Mouse (Mus musculus) hematopoietic stem cell, adult 5-6 weeks (primary cell): Measurements from ENCODE around the gene Actr5. TPM values are rescaled to one million over a fixed set of nuclear protein-coding genes. Genes with fewer than 3 reads are reported as not detected.
A peak's percentile ranks its signal among the peaks of the same experiment; 100 is the strongest.

Experiments used
- ATAC-seq, 2 experiments: fragments of 125-278 bp in 1 of 2; replicated peaks in 1 of 2; 2 replicates each; pipeline ENCODE4 v1.8.0; 2016 to 2017; ENCODE audit warnings: inconsistent platforms in 2 of 2, mild to moderate bottlenecking in 2 of 2, moderate number of reproducible peaks in 2 of 2, low read depth in 1 of 2, moderate TSS enrichment in 1 of 2; ENCODE audit not compliant: low FRiP score in 2 of 2, poor library complexity in 2 of 2, severe bottlenecking in 2 of 2, insufficient read depth in 1 of 2, low TSS enrichment in 1 of 2
- total RNA-seq: library from RNA; stranded (forward); fragments of 172-1452, 232-1000 nt; gene quantifications from 2 replicates; pipeline ENCODE4 v1.2.3, GENCODE M21; 2017

Actr5 gene
- total RNA-seq = 14.7 and 18.9 TPM in 2 replicates

DNA sequence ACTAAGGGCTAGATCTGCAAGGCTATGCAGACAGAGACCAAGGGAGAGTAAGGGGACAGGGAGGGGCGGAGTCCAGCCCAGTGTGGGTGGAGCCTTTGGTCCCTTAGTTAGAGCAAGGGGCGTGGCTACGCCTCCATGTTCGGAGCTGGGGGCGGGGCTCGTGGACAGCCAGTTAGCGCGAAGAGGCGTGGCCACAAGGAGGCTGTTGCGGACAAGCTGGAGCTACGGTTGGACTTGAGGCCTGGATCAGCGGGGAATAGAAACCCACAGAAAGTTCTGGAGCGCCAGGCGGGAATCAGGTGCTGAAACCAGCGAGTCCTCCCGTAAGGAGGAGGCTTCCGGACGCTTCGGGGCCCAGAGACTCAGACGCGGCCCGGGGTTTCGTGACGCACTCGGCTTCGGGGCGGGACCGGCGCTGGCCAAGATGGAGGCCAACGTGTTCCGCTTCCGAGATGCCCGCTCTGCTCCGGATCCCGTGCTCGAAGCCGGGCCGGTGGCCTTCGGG is at the start of gene Actr5:
Actr5 (plus strand) TSS at position 171 of the 505 bp plus-strand sequence.
- ATAC-seq = peak; percentile 96 to 99

DNA sequence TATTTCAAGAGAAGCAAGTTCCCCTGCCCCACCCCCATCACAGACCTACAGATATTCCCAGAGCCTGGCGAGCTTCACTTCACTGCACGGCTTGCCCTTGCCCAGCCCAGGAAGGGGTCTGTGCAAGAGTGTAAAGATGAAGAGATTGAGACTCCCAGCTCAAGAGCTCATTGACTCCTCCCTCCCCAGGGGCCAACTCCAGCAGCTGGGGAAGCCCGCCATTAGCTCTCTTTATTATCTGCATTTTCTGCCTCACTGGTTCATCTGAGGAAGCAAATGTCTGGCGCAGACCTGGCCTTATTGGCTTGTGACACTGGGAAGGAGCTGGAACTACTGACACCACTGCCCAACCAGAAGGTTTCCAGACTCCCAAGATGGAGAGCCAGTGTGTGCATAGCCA is 44.7 kb upstream of the Actr5 start:
- ATAC-seq = no peak

DNA sequence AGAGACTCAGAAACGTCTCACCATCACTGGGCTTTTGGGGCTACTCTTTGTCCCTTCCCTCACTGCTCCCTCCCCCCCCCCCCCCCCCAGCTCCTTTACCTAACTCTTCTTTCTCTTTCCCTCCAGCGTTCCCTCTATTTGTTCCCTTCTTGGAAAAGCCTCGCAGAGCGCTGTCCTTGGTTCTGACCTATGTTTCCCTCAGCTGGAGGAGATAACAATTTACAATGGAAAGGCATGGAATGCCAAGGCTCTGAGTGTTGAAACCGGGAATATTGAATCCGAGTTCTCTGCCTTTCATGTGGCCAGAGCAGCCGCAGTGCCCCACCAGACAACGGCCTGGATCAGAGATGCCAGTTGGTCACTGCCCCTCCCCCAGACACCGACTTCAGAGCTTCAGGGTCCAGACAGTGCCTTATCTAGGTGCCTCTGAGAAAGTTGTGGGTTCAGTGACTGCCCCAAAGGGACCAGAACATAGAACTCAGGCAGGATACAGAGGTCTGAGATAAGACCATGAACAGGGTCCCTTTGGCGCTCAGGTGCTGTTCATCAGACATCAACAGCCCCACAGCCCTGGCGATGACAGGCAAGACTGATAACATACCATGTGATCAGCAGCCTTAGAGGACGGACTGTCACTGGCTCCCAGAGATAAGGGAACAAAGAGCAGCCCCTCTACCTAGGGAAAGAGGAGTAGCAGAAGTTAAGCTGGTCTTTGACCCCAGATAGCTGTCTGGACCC is 39.9 kb upstream of the Actr5 start:
- ATAC-seq = no peak

DNA sequence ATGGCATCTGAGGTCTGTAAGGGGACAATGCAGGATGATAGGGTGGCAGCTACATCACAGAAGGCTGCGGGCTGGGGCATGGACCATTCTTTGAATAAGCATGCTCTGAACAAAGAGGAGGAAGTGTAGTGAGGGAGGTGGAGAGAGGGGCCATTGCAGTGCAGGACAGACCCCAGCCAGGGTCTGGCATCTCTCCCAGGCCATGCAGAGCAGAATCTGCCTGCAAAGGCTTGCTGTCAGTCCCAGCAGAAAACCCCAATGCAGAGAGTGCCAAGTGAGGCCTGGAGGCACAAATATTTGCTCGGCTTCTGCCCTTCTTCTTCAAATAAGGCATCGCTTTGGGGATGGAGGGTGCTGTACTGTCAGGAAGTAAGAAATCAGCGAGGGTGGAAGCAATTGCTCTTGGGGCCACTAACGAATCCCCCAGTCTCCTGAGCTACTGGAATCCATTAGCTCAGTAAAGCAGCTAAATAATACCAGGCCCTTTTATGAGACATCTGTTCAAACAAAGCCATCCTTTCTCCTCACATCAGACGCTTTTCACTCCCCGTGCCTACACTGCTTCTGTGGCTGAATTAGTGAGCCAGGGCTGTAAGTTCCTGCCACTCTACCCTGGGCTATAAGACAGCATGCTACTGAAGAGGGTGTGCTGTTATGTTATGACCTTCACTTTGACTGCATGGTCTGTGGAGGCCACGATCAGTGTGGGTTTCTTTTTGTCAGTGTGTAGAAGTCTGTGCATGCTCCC is 36.0 kb upstream of the Actr5 start:
- no peak for ATAC-seq

DNA sequence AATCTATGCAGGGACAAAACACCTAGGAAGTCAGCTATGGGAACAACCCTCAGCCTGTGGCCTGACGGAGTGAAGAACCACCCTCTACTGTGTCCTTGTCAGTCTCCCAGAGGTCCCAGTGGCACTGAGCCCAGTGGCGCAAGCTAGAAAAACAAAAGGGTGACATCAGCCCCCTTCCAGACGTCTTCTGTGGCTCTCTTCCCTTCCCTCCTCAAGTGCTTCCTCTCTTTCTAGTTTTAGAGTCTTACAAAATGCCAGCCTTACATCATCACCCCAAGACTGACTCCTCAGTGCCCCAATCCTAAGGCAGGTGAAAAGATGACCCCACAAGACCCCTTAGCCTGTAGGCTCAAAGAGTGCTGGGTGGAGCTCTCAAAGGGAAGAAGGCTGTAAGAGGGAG is 34.2 kb upstream of the Actr5 start:
- no peak for ATAC-seq

DNA sequence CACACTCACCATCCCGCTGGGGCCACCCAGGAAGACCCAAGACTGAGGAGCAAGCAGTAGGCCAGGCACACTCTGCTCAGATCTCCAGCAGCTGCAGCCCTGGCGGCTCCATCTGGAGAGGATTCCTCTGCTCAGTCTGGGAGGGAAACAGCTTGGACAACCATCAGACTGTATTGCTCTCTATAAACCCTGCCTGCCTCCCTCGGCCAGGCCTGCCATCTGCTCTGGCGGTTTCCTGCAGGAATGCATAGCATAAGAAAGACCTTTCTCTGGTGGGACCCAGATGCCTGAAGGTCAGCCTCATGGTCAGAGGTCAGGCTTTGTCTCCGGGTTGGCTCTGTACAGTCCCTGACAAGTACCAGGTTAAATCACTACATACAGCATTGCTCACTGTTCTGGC is 33.4 kb upstream of the Actr5 start:
- ATAC-seq = no peak

DNA sequence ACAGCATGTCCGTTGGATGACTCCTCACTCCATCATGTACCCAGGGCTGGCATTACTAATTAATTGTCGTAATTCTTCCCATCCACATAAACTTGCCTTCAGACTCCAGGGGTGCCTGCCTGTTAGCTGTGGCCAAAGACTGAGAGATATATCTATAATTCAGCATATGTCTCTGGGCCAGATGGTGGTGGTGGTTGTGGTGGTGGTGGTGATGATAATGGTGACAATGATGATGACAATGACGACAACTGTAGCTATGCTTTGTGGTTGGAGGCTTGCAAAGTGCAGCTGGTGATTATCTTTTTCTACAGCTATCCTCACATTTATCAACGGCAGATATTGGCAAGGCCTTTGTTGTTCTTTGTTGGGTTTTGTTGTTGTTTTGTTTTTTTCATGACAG is 31.3 kb upstream of the Actr5 start:
- no peak for ATAC-seq

DNA sequence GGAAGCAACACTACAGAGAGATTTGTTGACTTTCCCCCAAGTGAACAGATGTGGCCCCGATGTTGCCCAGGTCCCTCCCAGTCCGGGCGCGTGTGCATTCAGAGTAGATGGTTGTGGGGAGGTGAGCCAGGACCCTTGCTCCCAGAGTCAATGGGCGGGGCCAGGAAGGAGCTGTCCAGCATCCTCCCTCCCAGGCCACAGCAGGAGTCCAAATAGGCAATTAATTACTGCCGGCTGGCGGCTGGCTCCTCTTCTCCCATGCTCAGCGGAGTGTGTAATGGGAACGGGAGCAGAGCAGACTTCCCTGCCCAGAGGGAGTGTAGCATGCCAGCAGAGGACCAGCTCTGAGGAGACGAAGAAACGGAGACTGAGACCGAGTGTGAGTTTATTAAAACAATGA is 29.6 kb upstream of the Actr5 start:
- peak; percentile 43 to 48; a peak in 2 of 4 replicates for ATAC-seq

DNA sequence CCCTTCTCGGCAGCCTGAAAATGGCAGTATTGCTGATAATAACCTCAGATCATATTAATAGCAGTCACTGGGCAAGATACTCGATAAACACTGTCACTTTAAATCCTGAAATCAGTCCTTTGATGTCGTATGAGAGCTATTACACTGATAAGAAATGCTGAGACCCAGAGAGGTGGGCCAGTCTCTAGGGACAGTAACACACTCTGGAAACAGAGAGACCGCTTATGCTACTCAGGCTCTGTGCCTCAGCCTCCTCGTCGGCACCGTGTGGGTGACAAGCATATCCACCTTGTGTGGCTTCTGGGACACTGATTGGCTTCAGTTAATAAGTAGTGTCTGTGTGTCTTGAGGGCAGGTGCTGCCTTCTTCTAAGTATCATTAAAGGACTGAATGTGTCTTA is 29.1 kb upstream of the Actr5 start:
- ATAC-seq = no peak

DNA sequence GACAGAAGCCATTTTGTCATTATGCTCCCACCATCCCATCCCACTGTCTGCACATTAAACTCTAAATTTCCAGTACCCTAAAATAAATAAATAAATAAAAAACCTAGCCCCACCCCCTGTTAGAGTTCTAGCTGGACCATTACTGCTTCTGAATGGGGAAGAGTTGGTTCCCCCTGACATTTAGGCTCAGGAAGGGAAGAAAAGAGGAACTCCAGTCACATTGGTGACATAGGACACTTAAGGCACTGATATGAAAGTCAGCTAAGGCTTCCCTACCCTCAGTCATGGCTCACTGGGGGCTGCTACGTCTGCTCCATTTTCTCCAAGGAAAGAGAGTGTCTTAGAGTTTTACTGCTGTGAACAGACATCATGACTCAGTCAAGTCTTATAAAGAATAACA is 27.9 kb upstream of the Actr5 start:
- ATAC-seq = 0 out of 4 replicates have a peak, but pooled peaks of 1 of the 2 experiments have one; percentile 51

DNA sequence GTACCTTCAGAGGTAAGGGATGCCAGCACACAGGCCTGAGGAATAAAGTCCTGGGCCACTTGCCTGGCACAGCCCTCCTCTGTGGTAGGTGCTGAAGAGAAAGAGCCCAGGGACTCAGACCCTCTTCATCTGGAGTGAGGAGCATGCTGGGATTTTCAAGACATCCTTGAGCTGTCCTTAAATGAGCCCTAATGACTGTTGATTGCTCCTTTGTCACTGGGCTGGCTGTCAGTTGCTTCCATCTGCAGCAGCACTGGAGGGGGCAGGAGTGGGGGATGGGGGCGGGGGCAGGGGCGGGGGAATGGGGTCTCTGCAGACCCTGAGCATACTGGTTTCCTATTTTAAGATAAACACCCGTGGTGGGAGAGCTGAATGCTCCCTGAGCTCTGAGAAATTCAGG is 24.2 kb upstream of the Actr5 start:
- no peak for ATAC-seq

DNA sequence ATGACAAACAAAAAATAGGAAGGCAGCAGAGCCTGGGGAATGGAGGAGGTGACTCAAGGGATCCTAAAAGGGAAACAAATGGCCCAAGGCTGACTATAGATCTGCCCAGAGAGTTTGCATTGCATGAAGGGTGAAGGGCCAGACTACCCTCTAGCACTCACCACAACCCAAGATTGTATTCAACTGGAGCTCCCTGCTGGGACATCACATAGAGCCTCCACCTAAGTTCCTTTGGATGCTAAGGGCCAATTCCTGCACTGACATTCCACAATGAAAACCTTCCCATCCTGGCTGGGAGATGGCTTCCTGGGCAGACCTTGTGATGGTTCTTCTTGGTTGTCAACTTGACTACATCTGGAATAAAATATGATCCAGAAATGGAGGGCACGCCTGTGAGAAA is 23.4 kb upstream of the Actr5 start:
- no peak for ATAC-seq

DNA sequence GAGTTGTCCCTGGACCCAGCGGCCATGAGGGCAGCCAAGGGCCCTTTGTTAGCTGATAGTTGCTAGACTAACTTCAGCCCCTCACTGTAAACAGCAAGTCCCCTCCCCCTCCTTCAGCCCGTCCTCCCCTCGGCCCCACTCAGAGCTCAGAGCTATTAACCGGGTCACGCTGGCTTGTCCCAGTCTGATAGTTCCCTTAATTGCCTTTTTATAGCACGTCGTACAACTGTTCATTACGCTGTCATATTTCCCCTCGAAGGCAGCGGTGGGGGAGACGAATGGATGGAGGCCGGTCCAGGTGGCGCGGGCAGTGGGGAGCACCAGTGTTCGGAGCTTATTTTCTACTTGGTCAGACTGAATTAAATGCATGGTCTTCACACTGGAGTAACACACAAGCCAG is 22.0 kb upstream of the Actr5 start:
- ATAC-seq = no peak

DNA sequence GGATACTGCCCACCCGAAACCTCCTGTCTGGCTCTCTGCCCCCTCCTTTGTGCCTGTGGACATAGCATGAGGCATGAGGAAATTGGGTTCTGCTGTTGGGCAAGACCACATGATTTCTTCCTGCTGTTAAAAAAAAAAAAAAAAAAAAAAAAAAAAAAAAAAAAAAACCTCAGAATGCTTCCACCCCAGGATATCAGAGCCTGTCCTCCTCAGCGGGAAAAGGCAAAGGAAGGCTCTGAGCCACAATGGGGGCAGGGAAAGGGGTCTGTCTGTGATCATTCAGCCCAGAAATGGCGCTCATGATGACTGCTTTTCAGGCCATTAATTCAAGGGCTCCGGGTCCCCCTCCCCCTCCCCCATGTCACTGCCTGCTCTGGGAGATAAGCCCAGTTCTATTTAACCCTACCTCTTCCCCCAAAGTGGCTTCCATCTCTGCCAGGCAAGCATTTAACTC is 18.1 kb upstream of the Actr5 start:
- ATAC-seq = peak; percentile 33 to 42; a peak in 2 of 4 replicates

DNA sequence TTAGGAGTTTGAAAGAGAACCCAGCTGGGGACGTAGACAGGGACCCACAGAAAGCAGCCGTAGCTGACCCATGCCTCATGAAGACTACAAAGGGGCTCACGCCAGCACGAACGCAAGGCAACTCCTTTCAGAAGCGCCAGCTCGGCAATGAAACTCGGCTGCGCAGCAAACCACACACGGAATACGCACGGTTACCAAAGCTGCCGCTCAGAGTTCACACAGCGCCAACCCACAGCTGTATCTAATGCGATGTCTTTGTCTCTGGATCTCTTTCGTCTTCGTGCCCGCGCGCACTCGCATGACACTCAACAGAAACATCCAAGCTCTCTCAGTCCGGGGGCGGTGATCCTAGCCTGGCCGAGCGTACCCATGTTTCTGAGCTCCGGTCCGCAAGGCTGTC is 15.0 kb upstream of the Actr5 start:
- ATAC-seq = no peak

DNA sequence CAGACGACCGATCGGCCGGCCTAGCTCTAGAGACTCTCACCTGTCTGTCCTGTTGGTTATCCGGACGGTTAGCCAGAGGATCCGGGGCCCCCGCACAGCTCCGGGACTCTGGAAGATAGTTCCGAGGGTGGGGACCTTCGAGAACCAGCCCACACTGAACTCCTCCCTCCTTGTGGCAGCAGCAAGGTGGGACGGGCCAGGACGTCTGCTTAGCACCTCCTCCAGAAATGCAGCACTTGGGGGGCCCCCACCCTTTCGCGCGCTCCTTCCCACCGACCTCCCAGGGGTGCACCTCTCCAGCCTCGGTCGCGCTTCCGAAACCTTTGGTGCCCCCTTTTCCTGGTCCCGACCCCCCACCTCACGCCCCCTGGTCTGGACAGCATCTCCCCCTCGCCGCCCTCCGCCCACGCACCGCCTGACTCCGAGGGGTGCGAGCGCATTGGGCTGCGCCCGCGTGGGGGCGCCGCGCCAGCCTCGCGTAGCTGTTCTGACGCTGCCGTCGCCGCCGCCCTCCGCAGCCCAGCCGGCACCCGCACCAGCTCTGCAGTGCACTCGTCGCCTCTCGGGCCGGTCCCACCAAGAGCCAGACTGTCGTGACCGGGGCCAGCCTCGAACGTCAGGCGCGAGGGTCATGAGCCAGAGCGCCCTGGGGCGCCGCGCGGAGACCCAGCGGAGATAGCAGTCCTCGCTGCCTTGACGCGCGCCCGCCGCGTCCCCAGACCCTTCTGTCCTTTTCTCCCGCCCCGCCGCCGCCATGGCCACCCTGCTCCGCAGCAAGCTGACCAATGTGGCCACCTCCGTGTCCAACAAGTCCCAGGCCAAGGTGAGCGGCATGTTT is 14.0 kb upstream of the Actr5 start, which contains the start of gene Slc32a1:
Slc32a1 (plus strand) TSS at position 280 of the 838 bp plus-strand sequence.
- no peak for ATAC-seq

DNA sequence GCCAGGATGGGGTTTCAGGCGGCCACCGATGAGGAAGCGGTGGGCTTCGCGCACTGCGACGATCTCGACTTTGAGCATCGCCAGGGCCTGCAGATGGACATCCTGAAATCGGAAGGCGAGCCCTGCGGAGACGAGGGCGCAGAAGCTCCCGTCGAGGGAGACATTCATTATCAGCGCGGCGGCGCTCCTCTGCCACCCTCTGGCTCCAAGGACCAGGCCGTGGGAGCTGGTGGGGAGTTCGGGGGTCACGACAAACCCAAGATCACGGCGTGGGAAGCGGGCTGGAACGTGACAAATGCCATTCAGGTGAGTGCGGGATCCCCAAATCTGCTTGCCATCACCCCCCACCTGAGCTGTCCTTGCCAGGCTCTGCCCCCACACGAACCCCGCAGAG is 13.4 kb upstream of the Actr5 start:
- no peak for ATAC-seq
